Mouse (Mus musculus) ES-Bruce4 (cell line): ENCODE measurements around the gene Enpp7.

Experiments used
- CTCF ChIP-seq: IDR thresholded peaks from one replicate; pipeline ENCODE4 v1.8.1; 2011; ENCODE audit warnings: low read depth, low read length
- EP300 ChIP-seq: IDR thresholded peaks from 2 replicates; pipeline ENCODE4 v1.6.1; 2011; ENCODE audit warnings: low read depth, low read length; ENCODE audit not compliant: insufficient read depth
- POLR2A ChIP-seq: IDR thresholded peaks from one replicate; pipeline ENCODE4 v1.8.1; 2011; ENCODE audit warnings: low read length; ENCODE audit not compliant: insufficient read depth

GRCm38 (mm10) chr11:118960649-118961048 is 27.3 kb upstream of the Enpp7 start:
- TF ChIP-seq CTCF, result no peak
- TF ChIP-seq POLR2A, result no peak
- TF ChIP-seq EP300, result no peak
